Mouse (Mus musculus) heart, postnatal 4 days (tissue): ENCODE results near the gene Nckap1l. TPM values are rescaled to one million over a fixed set of nuclear protein-coding genes. Genes with fewer than 3 reads are reported as not detected.
"Not testable (repeated sequence)": the region's sequence is repeated elsewhere in the genome, so short reads cannot be mapped to it uniquely, and the experiment has no call there.

ENCODE experiments used
- DNase-seq: peaks from one replicate; pipeline ENCODE4 v3.0.0; 2021
- total RNA-seq, 2 experiments: library from RNA; stranded (reverse); gene quantifications; 2 replicates each; pipeline ENCODE4 v1.2.3; 2021

The Nckap1l gene
- total RNA-seq, result 1 to 10 TPM; 2.7 to 3.4 TPM

DNA sequence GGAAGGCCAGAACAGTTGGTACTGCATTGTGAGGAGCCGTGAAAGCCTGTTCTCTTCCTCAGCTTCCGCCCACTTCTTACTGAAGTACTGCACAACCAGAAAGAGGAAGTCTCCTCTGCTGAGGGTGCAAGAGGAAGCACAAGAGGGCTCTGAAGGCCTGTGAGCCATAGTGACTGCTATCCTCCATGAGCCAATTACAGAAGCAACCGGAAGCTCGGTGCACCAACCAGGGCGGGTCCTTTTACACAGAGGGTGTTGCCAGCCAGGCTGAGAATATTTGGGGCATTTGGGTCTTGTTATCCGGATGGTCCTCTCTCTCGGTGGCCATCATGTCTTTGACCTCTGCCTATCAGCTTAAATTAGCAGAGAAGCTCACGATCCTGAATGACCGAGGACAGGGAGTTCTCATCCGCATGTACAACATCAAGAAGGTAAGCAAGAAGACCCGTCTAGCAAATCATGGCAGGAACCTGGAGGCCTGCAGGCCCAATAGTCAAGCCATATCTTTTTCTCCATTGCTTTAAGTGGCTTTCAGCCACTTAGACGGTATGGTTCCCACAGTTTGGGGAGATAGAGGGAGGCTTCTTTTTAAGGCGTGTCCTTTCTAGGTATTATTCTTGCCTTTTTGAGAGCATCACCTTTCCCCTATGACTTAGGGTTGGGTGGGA is at the start of gene Nckap1l:
Gene Nckap1l, plus strand, starts transcription at position 244 of the 668 bp plus-strand sequence.
- DNase-seq, result peak; percentile 20

DNA sequence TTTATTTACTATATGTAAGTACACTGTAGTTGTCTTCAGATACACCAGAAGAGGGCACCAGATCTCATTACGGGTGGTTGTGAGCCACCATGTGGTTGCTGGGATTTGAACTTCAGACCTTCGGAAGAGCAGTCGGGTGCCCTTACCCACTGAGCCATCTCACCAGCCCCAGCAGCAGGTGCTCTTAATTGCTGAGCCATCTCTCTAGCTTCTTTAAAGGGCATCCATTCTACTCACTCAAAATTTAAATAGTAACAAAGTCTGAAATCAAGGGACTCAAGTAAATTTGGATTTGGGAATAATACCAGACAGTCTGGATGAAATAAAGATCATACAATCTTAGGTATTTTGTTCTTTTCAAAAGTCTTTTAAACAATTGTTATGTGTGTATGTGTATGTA is 48.0 kb upstream of the Nckap1l start:
- DNase-seq, result not testable (repeated sequence)

DNA sequence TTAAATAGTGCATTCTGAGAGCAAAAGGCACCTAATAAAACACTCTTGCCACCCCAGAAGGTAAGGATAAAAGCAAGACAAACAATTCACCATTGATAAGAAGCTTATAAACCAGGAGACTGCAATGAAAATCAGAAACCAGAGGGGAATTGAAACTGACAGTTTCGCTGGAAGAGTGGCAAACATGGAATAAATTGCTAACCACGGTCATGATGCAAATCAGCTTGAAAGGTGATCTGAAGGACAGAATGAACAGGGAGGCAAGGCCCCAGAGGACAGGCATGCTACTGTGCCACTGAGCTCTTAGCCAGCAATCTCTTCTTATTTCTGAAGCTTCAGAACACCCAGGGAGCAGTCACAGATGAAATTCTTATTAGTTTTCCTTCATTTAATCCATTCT is 26.6 kb upstream of the Nckap1l start:
- DNase-seq, result no peak

DNA sequence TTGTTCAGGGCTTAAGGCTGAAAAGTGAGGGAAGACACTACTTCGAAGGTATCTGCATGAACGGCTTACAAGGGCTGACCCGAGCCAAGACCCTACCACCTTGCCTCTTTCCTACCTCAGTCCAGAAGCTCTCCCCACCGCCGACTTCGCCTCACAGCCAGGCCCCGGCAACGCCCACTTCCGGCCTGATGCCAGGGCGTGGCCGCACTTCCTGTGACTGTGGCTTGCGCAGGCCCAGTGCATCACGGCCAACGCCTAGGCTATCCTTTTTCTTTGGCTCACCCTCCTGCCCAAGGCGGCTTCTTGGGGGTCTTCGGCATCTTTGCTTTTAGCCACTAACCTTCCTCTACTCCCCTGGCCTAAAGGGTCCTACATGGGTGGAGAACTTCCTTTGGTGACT is 23.4 kb upstream of the Nckap1l start, which contains the start of gene Gtsf1:
Gene Gtsf1, minus strand, starts transcription at position 230 of the 400 bp plus-strand sequence.
- no peak for DNase-seq

DNA sequence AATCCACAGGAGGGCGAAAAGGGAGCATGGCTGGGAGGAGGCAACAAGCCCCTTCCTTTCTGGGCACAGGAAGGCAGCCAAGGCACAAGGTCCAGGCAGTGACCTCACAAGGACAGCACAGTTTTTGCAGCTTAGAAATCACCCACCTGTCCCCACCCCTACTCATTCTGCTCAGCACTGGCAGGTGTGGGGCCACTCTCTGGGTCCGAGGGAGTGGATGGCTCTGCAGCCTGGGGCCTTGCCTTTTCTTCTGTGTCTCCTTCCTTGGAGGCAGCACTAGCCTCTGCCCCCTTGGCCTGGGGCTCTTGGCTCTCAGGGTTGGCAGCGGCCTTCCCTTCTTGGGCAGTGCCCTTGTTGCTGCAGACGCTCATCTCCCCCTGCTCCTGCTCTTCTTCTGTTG is 7.6 kb upstream of the Nckap1l start:
- DNase-seq, result not testable (repeated sequence)

DNA sequence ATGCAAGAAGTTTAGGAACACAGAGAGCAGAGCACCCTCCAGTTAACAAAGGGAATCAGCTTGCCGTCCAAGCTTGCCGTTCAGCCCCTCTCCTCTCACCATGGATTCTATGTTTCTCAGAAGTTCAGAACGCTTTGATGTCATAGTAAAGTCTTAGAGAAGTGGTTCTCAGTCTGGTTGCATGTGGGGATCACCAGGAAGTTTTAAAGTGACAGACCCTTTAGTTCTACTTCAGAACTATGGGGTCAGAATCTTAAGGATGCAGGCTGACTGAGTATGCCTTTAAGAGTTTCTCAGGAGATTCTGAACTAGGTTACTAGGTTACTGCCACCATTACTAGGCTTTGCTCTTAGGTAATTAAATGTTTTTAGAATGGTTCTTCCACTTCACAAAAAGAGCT is 5.2 kb upstream of the Nckap1l start, which contains the start of gene Gtsf2:
Gene Gtsf2, minus strand, starts transcription at position 101 of the 400 bp plus-strand sequence.
- DNase-seq, result no peak

DNA sequence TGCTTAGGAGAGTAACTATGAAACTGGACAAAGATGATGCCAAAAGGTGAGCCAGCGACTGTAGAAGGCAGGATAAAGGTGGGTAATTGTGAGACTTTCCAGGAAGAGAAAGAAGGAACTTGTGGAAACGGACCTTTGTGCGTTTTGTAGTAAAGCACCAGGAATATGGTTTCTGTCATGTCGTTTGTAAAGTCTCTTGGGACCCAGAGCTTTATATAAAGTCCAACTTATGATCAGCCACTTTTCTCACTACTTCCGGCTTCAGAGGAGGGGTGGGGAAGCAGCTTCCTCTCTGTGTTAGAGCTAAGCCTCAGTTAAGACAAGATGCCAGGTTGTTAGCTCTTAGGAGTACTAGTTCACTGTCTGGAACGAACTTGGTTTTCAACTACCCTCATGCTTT is 855 bp downstream of the Nckap1l start:
- no peak for DNase-seq

DNA sequence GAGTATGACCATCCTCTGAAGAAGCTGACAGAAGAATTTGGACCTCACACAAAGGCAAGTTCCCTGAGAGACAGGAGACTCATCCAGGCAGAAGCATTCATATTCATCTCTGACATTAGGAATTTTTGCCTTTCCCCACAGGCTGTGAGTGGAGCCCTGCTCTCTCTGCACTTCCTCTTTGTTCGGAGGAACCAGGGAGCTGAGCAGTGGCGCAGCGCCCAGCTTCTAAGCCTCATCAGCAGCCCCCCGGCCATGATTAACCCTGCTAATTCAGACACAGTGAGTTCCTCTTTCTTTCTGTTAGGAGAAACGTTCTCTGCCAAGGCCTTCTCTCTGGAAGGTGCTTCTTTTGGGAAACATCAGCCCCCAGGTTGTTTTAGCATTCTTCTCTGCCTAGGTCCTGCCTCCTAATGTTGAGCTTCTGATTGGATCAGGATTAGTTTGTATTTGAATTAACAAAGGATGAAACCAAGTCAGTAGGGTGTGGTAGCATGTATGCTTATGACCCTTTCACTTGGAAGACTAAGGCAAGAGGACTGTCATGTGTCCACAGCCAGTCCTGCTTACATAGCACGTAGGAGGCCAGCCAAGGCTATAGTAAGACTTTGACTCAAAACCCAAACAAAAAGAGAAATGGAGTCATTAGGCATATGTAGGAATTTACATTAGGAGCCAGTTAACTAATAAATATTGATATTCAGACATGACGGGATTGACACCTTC is 9.1 kb downstream of the Nckap1l start:
- DNase-seq, result peak; percentile 8

DNA sequence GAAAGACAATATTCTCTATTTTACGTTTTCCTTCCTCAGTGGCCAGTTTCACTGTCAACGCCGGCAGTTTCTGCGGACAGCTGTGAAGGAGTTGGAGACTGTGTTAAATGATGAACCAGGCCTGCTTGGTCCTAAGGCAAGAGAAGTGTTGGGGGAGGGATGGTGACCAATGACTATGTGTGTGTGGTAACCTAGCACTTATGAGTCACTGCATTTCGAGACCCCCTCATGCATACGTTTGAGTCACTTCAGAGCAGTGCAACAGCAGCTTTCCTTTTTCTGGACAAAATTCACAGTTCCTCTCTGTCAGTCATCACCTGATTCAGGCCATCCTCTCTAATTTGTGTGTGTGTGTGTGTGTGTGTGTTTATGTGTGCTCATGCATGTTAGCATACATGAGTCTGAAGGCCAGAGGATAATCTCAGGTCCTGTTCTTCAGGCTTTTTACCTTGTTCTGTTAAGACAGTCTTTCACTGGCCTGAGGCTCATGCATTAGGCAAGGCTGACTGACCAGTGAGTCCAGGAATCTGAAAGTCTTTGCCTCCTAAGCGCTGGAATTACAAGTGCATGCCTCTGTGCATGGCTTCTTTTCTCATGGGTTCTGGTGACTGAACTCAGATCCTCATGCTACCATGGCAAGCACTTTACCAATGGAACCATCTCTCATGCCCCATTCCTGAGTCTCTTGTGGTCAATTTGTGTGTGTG is 18.0 kb downstream of the Nckap1l start:
- DNase-seq, result no peak

DNA sequence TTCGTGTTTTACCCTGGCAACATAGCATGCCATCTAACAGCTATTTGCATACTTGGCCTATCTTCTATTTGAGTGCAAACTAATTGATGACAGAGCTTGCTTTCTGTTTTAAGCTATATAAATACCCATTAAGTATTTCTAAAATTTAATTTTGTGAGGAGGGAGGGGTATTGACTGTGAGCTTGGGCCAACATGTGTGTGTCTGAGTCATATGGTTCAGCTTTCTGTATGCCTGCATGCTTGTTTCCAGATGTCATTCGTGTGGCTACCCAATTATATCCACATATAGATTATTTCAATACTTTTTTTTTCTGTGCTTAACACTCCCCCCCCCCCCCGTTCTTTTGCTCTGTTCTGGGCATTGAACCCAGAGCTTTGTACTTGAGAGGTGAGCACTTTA is 18.7 kb downstream of the Nckap1l start:
- DNase-seq, result no peak

DNA sequence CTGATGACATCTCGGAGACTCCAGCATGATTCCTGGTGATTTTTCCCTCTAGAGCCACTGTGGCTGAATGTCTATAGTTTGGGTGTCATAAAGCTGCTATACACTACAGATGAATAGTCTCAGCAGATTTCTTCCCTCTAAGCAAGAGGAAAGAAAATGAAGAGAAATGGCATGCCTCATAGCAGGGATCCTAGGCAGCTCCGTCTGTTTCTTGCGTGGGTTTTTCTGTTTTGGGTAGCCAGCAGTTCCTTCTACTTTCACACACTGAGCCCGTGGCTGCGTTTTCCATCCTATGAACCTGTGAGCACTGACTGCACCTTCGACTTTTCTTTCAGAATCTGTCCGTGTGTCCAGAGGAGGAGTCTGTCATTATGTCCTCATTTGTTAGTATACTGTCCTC is 19.6 kb downstream of the Nckap1l start:
- DNase-seq, result no peak

DNA sequence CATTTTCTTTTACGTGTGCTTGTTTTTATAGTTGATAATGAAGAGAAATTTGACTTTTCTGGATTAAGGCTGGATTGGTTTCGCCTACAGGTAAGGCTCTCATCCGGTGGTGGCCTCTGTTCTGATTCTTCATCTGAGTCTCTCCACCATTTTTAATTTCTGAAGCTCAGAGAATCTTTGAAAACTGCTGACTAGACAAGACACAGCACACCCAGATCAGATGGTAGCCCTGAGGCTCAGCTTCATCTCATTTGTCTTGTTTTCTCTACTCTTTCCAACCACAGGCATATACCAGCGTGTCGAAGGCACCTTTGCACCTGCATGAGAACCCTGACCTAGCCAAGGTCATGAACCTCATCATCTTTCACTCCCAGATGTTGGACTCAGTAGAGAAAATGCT is 20.2 kb downstream of the Nckap1l start:
- DNase-seq, result no peak

DNA sequence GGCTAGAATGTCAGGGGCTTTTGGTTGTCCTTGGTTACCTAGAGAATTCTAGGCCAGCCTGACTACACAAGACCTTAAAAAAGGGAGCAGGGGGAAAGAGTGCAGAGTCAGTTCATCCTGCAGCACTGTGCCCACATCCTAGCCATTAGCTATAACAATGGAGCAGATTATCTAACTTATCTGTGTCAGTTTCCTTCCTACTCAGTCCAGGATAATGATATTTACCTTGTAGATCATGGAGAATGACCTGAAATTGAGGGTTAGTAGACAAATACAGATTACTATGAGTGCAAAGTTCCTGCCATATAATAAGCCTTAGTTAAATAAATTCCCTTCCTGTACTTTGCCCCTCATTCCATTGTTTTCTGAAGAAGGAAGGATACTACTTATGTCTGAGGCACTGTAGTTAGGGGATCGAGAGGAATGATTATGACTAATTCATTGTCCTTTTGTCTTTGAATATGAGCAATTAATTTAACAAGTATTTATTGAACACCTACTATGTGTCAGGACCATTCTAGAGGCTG is 25.5 kb downstream of the Nckap1l start:
- no peak for DNase-seq

DNA sequence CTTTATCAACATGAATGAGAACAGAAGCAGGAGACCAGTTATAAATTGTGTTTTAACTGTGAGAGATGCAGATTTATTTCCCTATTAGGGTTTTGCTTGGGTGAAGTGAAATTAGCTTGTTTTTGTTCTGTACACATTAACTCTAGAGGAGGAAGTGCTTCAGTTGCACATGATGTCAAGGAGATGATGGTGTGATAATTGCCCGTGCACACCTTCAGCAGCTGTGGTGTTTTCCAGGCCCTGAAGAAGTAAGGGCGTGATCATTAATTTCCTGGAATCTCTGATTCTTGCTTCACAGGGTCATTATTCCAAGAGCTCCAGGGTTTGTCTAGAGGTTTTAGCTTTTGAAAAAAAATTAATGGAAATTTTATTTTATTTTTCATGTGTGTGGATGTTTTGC is 26.5 kb downstream of the Nckap1l start:
- no peak for DNase-seq

DNA sequence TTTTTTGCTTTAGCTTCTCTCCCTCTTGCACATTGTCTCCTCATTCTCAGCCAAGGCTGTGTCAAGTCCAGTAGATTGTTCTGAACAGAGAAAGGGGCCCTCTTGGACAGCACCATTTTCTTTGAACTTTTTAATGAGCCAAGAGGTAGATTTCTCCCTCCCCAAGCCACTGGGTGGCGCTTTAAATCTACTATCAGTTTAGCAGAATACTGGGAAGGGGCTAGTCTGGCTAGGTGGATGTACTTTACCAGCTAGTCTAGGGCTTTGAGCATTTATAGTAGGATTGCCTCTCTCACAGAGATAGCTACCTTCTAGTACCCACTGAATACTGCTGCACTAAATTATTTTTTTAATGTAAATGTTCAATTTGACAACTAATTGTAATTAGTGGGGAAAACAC is 28.9 kb downstream of the Nckap1l start:
- peak; percentile 24 for DNase-seq

DNA sequence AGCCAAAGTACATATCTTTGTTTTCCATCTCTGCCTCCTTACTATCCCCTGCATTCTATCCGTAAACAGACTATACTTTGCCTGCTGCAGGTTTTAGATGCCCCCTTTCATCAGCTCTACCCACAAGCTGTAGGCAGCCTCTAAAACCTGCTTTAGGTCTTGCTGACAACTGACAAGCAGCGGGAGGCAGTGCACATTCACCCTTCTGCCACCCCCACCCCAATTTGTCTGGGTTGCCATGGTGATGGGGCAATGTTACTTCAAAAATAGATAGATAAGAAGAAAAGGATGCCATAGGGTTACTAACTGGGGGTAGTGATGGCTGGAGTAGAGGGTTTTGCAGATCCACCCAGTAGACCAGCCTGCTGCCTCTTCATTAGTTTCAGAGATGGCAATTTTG is 30.9 kb downstream of the Nckap1l start:
- DNase-seq, result no peak

DNA sequence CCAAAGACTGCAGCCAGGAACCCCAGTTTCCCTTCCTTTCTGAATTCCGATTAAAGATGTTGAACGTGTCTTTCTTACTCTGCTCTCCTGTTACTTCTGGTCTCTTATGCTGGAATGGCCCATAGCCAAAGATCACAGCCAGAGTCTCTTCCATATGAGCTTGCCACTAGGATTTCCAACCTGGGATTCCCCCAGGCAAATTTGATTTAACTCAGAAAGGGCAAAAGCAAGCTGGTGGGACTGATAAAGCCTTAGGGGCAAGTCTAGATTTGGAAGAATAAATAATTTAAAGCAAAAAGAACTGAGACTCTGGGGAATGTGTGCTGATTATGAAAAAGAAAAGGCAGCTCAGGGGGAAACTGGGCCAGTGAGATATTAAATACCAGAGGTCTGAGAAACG is 31.5 kb downstream of the Nckap1l start:
- no peak for DNase-seq

DNA sequence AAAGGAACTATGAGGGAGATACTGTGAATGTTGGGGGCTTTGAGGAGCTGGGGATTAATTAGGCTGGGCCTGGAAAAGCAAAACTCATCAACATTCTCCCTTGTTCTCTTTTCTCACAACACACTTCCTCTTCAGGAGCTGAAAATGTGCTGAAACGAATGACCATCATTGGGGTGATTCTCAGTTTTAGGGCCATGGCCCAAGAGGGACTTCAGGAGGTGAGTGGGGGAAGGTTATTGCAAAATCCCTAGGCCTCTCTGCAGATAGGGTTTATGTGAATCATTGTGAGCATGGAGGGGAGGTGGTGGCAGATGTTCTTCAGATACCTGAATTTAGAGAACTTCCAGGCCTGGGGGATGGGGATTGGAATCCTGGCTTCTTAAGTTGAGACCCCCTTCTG is 33.1 kb downstream of the Nckap1l start:
- DNase-seq, result no peak

DNA sequence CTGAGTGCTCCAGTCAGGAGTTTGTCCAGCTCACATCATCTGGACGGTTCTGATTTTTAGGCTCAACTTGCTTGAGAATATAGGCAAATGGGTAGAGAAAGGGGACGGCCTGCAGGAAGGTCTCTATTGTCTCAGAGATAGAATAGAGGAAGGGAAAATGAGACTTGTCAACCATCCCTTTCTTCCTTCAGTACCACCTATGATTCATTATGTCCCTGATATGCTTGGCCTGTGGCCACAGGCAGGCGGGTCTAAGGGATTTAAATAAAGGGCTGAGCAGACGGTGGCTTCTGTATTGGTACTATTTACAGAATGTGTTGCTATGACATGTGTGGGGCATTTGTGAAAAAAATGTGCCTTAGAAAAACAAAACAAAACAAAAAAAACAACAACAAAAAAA is 34.7 kb downstream of the Nckap1l start:
- no peak for DNase-seq

DNA sequence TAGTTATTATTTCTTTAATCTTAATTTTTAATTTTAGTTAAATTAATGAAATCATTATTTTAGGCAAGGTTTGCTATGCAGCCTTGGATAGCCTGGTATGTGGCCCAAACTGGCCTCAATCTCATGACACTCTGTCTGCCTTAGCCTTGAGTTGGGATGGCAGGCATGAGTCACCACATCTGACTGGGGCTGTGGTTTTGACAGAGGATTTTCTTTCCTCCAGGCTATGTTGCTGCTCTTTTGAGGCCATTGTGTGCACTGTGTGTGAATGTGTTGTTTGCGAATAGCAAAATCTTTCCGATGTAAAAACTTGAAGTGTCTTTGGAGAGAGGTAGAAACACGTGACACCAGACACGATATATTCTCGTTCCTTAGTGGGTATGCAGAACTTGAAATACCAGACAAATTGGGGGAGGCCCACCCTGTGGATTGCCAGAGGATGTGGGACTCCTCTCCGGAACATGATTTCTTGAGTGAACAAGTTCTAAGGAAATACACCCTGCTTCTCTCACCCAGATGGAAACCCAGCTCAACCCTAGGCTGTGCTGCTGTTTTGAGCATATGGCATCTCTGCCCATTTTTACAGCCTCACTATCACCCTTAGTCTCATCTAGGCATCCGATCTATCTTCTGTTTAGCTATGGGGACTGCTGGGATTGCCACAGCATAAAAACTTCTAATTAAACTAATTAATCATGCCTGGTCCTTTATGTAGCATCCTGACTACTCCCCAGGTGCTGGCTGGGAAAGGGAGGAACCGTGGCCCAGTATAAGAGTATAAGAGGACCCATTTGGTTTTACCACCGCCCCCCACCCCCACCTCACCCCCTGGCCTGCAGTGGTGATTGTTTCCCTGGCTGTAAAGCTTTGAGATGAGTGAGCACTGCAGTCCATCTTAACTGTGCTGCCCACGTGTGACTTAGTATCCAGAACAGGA is 42.9 kb downstream of the Nckap1l start:
- DNase-seq, result no peak

DNA sequence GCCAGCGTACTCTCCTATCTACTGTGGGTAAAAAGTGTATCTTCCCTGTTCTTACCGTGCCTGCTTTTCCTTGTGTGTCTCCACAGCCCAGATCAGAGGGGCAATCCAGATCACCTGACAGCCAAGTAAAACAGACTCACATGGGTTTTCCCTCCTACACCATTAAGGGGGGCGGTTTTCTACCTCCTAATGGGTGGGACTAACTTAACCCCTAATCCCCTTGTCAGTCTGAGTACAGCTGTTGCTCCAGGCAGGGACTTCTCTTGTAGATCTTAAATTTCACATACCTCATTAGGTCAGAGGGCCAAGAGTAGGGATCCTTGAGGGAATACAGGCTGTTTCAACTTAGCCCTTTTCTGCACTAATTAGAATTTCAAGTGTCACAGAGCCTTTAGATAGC is 44.6 kb downstream of the Nckap1l start:
- DNase-seq, result no peak

DNA sequence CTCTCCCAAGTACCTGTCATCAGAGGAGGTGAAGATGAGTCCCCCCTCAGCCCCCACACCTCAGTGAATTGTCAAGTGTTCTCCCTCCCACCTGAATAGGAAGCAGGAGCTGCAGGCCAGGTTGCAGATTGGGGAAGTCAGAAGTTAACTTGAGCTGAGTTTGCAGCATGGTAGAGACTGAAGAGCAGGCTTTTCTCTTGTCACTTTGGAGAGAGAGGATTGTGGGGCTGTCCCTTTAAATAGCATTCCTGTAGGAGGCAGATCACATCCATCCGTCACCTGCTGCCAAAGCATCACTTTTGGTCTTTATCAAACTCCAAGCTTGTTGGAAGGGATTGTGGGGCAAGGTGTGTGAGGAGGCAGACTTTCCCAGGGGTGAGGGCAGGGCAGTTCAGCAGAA is 47.1 kb downstream of the Nckap1l start:
- no peak for DNase-seq
